Mouse (Mus musculus): ENCODE results near the gene Cenpo. TPM values are rescaled to one million over a fixed set of nuclear protein-coding genes. Genes with fewer than 3 reads are reported as not detected.
A peak's percentile ranks its signal among the peaks of the same experiment; 100 is the strongest.

Cenpo gene
- total and polyA plus RNA-seq, 2 experiments from 2014 or later: 4.9 to 6.7 TPM

DNA sequence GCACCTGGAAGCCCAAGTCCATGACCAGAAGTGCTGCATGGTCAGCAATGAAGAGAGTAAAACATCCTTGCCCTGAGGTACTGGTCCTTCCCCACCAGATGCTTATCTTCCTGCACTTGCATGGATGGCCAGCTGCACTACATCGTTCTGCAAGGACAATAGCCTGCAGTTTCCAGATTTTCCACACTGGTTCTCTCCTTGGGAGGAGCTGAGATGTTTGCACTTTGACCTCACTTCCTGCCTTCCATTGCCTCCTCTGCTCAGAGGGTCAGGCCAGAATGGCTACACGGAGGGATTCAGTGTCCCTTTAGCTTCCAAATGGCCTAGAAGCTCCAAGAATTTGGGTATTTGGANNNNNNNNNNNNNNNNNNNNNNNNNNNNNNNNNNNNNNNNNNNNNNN is 49.4 kb downstream of the Cenpo start:
- DNase-seq: no peak
- Histone ChIP-seq H3K9ac (no peak overlapping the region), H3K9me3 (ENCODE audit: low read length) (no peaks in the 10 kb centered on the region), H3K27me3 (ENCODE audit: insufficient read depth, low read length) (no peaks in the 10 kb centered on the region), H3K36me3 (ENCODE audit: insufficient read depth) (peaks cover 8% of the 10 kb centered on the region; the same call in 1 of the 2 replicates), H3K4me3 (ENCODE audit: low read depth, low read length) (no peak overlapping the region), H3K27ac (ENCODE audit: low read depth, low read length) (no peak overlapping the region), H3K4me2 (ENCODE audit: low read depth) (no peak overlapping the region), H3K4me1 (ENCODE audit: insufficient read depth) (no peaks in the 10 kb centered on the region)
- no peak for TF ChIP-seq CTCF (IDR thresholded peaks at IDR 0.05; ENCODE audit: low read depth)
- no peak for ATAC-seq
- 82% methylated on average over 2 of the region's 2 CpGs for WGBS

DNA sequence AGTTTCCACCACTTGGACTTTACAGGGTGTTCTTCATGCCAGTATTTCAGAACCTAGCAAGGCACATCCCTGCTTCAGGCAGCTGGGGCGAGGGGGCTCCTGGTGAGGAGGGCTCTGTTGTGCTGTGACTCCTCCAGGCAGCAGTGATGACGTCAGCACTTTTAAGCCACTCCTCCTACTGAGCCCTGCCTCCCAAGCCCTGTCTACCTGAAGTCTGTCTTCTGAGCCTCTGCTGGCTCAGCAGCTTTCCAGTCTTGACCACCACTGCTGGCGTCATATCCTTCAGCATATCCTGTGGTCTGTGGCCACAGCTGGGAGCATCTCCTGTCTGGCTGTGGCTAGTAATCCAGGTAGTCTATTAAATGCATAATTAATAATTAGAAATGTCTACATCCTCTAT is 53.6 kb downstream of the Cenpo start:
- H3K4me2 ChIP-seq (ENCODE audit: low read depth): no peak overlapping the region
- no peaks in the 10 kb centered on the region for H3K27me3 ChIP-seq (ENCODE audit: insufficient read depth, low read length)
- no peak overlapping the region for H3K9ac ChIP-seq
- no peak overlapping the region for H3K27ac ChIP-seq (ENCODE audit: low read depth, low read length)
- H3K4me1 ChIP-seq (ENCODE audit: insufficient read depth): no peaks in the 10 kb centered on the region
- H3K9me3 ChIP-seq (ENCODE audit: low read length): no peaks in the 10 kb centered on the region
- TF ChIP-seq CTCF (IDR thresholded peaks at IDR 0.05; ENCODE audit: low read depth): no peak
- H3K4me3 ChIP-seq (ENCODE audit: low read depth, low read length): no peak overlapping the region
- DNase-seq (no peak), ATAC-seq (no peak)
- peaks cover 8% of the 10 kb centered on the region; the same call in 1 of the 2 replicates for H3K36me3 ChIP-seq (ENCODE audit: insufficient read depth)
- 59% methylated on average over 3 of the region's 3 CpGs for WGBS

DNA sequence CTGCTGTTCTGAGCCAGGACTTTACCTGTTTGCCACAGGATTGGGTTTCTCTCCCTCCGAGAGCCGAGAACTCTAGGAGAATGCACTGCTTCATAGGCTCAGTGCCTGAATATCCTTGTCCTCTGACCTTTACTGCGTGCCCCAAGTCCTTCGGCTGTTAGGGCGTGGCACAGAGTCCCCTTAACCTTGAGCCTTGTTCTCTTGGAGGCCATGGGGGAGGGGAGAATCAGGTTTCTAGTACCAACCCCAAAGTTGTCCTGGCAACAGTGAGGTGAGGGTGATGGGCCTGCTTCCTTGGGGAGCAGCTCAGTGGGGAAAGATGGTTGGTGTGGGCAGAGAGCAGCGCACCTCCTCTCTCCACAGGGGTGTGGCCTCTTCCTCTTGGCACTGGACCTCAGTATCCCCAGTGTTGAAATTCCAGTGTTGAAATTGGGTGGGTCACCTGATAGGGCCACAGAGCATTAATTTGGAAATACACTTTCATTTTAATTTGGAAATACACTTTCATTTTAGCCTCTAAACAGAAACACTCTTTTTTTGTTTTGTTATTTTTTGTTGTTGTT is 54.3 kb downstream of the Cenpo start:
- Histone ChIP-seq H3K36me3 (ENCODE audit: insufficient read depth) (peaks cover 8% of the 10 kb centered on the region; the same call in 1 of the 2 replicates), H3K4me2 (ENCODE audit: low read depth) (no peak overlapping the region), H3K9me3 (ENCODE audit: low read length) (no peaks in the 10 kb centered on the region), H3K4me1 (ENCODE audit: insufficient read depth) (no peaks in the 10 kb centered on the region), H3K4me3 (ENCODE audit: low read depth, low read length) (no peak overlapping the region), H3K27ac (ENCODE audit: low read depth, low read length) (no peak overlapping the region), H3K27me3 (ENCODE audit: insufficient read depth, low read length) (no peaks in the 10 kb centered on the region), H3K9ac (no peak overlapping the region)
- no peak for DNase-seq
- WGBS: 83% methylated on average over 6 of the region's 6 CpGs
- no peak for TF ChIP-seq CTCF (IDR thresholded peaks at IDR 0.05; ENCODE audit: low read depth)
- ATAC-seq: no peak

DNA sequence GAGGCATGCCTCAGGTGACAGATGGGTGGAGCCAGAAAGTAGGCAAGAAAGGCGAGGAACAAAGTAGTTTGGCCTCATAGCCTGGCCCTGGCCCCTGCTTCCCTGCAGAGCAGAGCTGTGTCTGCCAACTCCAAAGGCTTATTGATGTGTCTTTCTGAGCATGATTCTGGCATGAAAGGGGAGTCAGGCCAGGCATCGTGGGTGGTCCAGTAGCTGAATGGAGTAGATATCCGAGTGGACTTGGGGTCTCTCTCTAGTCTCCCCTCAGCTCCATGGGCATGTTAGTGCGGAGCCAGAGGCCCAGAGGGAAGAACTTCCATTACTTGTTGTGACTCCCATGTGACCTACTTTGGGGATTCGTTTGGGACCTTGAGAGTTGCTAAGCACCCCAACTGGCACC is 55.3 kb downstream of the Cenpo start:
- H3K4me1 ChIP-seq (ENCODE audit: insufficient read depth): no peaks in the 10 kb centered on the region
- H3K9ac ChIP-seq: no peak overlapping the region
- no peak overlapping the region for H3K27ac ChIP-seq (ENCODE audit: low read depth, low read length)
- no peak for TF ChIP-seq CTCF (IDR thresholded peaks at IDR 0.05; ENCODE audit: low read depth)
- WGBS: 33% methylated on average over 5 of the region's 5 CpGs
- no peaks in the 10 kb centered on the region for H3K9me3 ChIP-seq (ENCODE audit: low read length)
- peaks cover 2% of the 10 kb centered on the region; the same call in 1 of the 2 replicates for H3K36me3 ChIP-seq (ENCODE audit: insufficient read depth)
- H3K4me3 ChIP-seq (ENCODE audit: low read depth, low read length): no peak overlapping the region
- H3K27me3 ChIP-seq (ENCODE audit: insufficient read depth, low read length): no peaks in the 10 kb centered on the region
- peak; percentile 25; the same call in 1 of the 2 replicates for ATAC-seq
- H3K4me2 ChIP-seq (ENCODE audit: low read depth): no peak overlapping the region
- peak; percentile 2 for DNase-seq

DNA sequence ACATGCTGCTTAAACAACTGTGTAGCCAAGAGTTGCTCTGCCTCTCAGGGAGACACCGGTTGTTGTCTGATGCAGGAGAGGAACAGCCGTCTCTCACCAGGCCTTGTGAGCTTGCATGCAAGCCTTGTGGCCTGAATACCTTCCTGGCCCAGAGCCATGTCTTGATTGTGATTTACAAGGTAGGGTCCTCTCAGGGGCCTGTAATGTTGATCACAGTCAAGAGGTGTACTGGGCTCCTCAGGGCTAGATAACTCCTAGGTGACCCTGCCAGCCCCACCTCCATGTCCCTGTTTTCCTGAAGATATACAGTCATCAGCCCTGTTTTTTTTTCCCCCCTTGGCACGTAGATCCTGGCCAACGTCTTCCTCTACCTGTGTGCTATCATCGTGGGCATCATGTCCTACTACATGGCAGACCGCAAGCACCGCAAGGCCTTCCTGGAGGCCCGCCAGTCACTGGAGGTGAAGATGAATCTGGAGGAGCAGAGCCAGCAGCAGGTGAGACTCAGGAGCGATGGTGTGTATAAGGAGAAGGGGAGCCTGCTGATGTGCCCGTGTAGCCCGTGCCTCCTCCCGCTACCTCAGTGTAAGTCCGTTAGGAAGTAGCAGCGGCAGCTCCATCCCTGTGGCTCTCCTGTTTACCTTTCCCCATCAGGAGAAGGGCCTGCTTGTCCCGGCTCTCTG is 60.8 kb downstream of the Cenpo start:
- WGBS: 83% methylated on average over 15 of the region's 15 CpGs
- DNase-seq (no peak), ATAC-seq (no peak)
- H3K27me3 ChIP-seq (ENCODE audit: insufficient read depth, low read length): no peaks in the 10 kb centered on the region
- TF ChIP-seq CTCF (IDR thresholded peaks at IDR 0.05; ENCODE audit: low read depth): no peak
- H3K4me2 ChIP-seq (ENCODE audit: low read depth): no peak overlapping the region
- no peaks in the 10 kb centered on the region for H3K9me3 ChIP-seq (ENCODE audit: low read length)
- no peaks in the 10 kb centered on the region for H3K4me1 ChIP-seq (ENCODE audit: insufficient read depth)
- no peak overlapping the region for H3K9ac ChIP-seq
- no peak overlapping the region for H3K27ac ChIP-seq (ENCODE audit: low read depth, low read length)
- no peaks in the 10 kb centered on the region for H3K36me3 ChIP-seq (ENCODE audit: insufficient read depth)
- no peak overlapping the region for H3K4me3 ChIP-seq (ENCODE audit: low read depth, low read length)

DNA sequence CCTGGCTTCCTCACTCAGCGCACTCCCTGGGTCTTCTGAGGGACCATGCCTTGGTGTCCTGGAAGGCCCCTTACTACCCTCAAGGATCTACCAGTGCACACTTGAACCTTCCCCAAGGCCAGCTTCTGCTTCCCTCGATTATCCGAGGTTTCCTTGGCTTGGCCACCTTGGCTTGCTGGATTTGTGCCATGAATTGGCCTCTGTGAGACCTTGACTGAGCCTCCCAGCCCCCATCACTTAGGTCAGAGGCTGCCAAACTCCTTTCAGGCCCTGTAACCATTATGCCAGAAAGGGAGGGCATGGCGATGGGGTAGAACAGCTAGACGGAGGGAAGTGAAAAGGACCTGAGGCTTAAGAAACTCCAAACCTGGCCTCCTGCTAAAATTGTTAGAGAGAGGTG is 64.5 kb downstream of the Cenpo start:
- 57% methylated on average over 5 of the region's 5 CpGs for WGBS
- H3K9me3 ChIP-seq (ENCODE audit: low read length): no peaks in the 10 kb centered on the region
- no peak overlapping the region for H3K27ac ChIP-seq (ENCODE audit: low read depth, low read length)
- TF ChIP-seq CTCF (IDR thresholded peaks at IDR 0.05; ENCODE audit: low read depth): no peak
- no peak for DNase-seq
- ATAC-seq: no peak
- H3K4me1 ChIP-seq (ENCODE audit: insufficient read depth): no peaks in the 10 kb centered on the region
- no peak overlapping the region for H3K4me2 ChIP-seq (ENCODE audit: low read depth)
- no peaks in the 10 kb centered on the region for H3K36me3 ChIP-seq (ENCODE audit: insufficient read depth)
- H3K4me3 ChIP-seq (ENCODE audit: low read depth, low read length): no peak overlapping the region
- H3K27me3 ChIP-seq (ENCODE audit: insufficient read depth, low read length): no peaks in the 10 kb centered on the region
- H3K9ac ChIP-seq: no peak overlapping the region

DNA sequence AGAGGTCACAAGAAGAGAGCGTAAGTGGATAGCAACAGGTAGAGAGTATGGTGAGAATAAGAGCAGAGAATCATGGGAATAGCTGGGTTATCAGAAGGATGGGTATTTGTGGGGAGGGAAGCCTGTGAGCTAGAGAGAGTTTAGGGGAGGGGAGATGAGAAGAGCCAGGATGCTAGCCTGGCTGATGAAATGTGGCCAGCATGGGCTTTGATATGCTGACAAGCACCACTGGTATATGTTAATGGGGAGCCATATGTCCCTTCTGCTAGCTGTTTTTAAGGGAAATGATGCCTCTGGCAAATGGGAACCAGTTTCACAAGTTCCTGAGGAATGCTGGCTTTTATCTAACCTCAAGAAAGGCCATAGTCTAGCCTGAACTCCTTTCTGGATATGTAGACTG is 65.0 kb downstream of the Cenpo start:
- no peaks in the 10 kb centered on the region for H3K36me3 ChIP-seq (ENCODE audit: insufficient read depth)
- 100% methylated on average over 1 of the region's 1 CpGs for WGBS
- H3K4me1 ChIP-seq (ENCODE audit: insufficient read depth): no peaks in the 10 kb centered on the region
- DNase-seq: peak; percentile 24
- no peaks in the 10 kb centered on the region for H3K9me3 ChIP-seq (ENCODE audit: low read length)
- no peak overlapping the region for H3K4me3 ChIP-seq (ENCODE audit: low read depth, low read length)
- no peak overlapping the region for H3K4me2 ChIP-seq (ENCODE audit: low read depth)
- H3K9ac ChIP-seq: no peak overlapping the region
- TF ChIP-seq CTCF (IDR thresholded peaks at IDR 0.05; ENCODE audit: low read depth): no peak
- no peaks in the 10 kb centered on the region for H3K27me3 ChIP-seq (ENCODE audit: insufficient read depth, low read length)
- H3K27ac ChIP-seq (ENCODE audit: low read depth, low read length): no peak overlapping the region
- ATAC-seq: peak; percentile 62

Data from forebrain, postnatal 0 days (tissue).